Mouse (Mus musculus) right cerebral cortex, postnatal 10 days (tissue): ENCODE measurements at regions not wholly inside any gene's neighbourhood (a gene's known extent, or its start where the extent isn't known, plus 50 kb on each side); places are given as distances from the start of the nearest gene placed in this dataset.

Experiments used
- DNase-seq, 2 experiments: peaks; one replicate each; pipeline ENCODE4 v3.0.0; 2021; ENCODE audit warnings: low spot score in 2 of 2

- DNase-seq = peak in 1 of 2 experiments; percentile 24
Measured at GRCm38 (mm10) chr9:71058655-71059054, 106.6 kb upstream of the Lipc start.

GRCm38 (mm10) chr9:71056836-71057235, 104.8 kb upstream of the Lipc start:
- DNase-seq = peak in 1 of 2 experiments; percentile 13

GRCm38 (mm10) chr9:71043899-71044298, 91.9 kb upstream of the Lipc start:
- peak in 1 of 2 experiments; percentile 50 for DNase-seq

DNA sequence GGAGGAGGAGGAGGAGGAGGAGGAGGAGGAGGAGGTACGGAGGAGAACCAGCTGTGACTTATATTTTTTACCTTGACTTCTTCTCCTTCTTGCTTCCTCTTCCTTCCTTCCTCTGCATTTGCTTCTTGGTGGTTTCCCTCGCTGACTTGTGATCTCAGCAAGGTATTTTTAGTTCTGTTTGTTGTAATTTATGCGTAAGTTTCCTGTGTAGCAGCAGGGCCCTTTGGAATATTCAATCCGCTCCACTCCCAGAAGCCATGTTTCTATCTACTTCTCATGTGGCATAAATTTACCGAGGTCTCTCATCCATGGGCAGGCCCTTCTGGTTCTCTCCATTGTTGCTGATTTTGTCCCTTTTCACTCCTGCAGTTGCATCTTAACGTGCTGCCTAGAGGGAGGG, 83.3 kb upstream of the Lipc start:
- no peak for DNase-seq

DNA sequence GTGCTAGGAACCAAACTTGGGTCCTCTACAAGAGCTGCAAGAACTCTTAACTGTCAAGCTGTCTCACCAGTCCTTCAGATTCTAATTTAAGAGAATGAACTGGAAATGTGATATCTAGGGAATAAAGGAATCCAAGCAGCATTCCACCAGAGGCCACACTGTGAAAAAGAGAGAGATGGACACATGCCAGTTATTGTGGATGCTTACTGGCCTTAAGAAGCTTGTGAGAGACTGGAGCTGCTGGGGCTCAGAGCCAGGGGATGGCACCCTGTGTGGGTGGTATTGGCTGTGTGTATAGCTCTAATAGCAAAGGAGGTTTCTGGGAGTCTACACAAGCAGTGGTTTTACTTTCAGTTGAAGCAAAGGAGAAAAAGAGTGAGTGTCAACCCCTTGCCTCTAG, 80.1 kb upstream of the Lipc start:
- peak in 1 of 2 experiments; percentile 15 for DNase-seq

DNA sequence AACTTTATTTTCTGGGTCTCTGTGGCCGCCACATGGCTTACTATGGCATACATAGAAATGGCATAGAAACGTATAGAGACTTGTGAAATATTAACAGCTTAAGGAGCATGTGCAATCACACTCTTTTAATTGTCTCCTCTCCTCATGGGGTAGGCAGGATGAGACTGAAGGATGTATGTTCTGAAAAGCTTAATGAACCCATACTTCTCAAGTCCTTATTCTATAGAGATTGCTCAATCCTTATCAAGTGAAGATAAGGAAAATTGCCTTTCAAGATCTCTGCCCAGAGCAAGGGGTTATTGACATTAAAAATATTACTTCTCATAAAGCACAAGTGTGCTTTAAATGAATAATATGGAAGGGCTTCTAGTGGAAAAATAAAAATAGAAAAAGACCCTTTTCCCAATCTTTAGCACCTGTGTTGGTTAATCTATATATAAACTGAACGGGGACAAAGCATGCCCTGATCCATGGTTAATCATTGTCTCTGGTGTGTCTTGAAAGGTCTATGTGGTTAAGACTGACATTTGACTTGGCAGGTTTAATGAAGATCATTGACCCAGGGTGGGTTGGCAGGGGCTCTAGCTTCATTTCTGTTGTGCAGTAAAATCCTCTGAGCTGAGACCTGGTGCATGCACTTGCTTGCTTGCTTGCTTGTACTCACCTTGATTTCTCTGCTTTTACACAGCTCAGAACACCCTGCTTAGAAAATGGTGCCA, 78.3 kb upstream of the Lipc start:
- DNase-seq = peak in 1 of 2 experiments; percentile 11

- DNase-seq = no peak
Measured at GRCm38 (mm10) chr9:71028102-71028501, 76.1 kb upstream of the Lipc start.

DNA sequence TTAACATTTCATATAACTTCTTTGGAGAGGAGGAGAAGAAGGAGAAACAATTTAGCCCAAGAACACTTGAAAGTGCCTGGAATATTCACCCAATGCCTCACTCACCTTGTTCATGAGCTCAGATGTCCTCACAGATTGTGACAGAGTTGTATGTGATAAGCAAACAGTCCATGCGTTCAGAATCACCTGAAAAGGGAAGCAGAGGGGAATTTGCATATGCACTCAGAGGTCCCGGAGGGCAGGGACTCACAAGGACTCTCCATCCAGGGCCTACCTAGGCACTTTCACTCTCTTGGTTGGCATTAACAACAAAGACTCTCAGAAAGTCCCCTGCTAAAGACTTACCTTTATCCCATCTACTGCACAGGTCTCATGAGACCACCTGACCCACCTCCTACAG, 75.6 kb upstream of the Lipc start:
- no peak for DNase-seq

- DNase-seq = no peak
Measured at GRCm38 (mm10) chr9:71025196-71025595, 73.2 kb upstream of the Lipc start.

- no peak for DNase-seq
Measured at GRCm38 (mm10) chr9:71018206-71018605, 66.2 kb upstream of the Lipc start.

GRCm38 (mm10) chr9:71017396-71018179, 65.6 kb upstream of the Lipc start:
- no peak for DNase-seq

DNA sequence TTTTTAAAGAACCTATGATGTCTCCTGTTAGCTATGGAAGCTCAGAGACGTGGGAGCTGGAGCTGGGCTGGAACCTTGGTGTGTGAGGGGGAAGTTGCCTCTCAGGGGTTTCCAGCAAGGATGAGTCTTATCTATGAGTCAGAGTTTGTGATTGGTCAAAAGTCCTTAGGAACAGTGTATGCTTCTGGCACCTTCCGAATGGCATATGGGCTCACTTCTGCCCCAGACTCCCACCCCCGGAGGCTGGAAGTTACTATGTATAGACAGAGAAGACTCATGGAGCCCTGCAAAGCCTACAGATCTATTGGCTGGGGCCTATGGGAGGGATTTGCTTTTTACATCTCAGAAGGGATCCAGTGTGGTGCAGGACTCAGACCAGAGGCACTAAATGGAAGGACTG, 63.9 kb upstream of the Lipc start:
- DNase-seq = peak; percentile 39 to 74

- no peak for DNase-seq
Measured at GRCm38 (mm10) chr9:71015400-71015799, 63.4 kb upstream of the Lipc start.

DNA sequence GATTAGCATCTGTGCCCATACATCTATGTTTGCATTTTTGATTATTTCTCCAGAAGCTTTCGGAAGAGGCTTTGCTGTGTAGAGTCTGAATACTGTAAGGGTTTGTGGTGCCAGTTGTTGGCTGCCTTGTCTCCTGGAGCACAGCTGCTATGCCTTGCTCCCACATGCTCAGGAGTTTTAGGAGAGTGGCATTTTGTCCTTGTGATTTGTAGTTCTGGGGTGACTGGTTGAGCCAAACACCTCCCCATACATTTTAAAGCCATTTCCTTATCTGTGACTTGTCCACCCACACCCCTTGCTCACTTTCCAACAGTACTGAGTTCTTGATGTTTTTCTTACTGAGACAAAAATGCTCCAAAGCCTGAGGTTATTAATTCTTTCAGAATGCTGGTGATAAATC, 60.4 kb upstream of the Lipc start:
- DNase-seq = no peak

- peak in 1 of 2 experiments; percentile 7 for DNase-seq
Measured at GRCm38 (mm10) chr9:71004631-71005030, 52.6 kb upstream of the Lipc start.
